Mouse (Mus musculus): ENCODE measurements around the gene Slc6a6. TPM values are rescaled to one million over a fixed set of nuclear protein-coding genes. Genes with fewer than 3 reads are reported as not detected.

Gene Slc6a6
- polyA plus RNA-seq, 1 experiment from 2014 or later, result 21.7 TPM

GRCm38 (mm10) chr6:91670224-91670623, 13.6 kb upstream of the Slc6a6 start:
- WGBS (ENCODE audit: insufficient replicate concordance), result 65% methylated on average over 6 of the region's 6 CpGs
- no peaks in the 10 kb centered on the region for H3K4me1 ChIP-seq (replicated peaks)
- no peak for ATAC-seq (ENCODE audit: low read depth)
- no peak overlapping the region for H3K27ac ChIP-seq
- no peak for DNase-seq
- no peaks in the 10 kb centered on the region for H3K9me3 ChIP-seq (replicated peaks)
- H3K36me3 ChIP-seq, result no peaks in the 10 kb centered on the region
- no peak overlapping the region for H3K9ac ChIP-seq
- no peaks in the 10 kb centered on the region for H3K27me3 ChIP-seq
- H3K4me3 ChIP-seq (replicated peaks), result no peak overlapping the region
- no peak overlapping the region for H3K4me2 ChIP-seq

GRCm38 (mm10) chr6:91674757-91675350, 9.0 kb upstream of the Slc6a6 start:
- Histone ChIP-seq H3K27me3 (no peaks in the 10 kb centered on the region), H3K27ac (no peak overlapping the region), H3K4me3 (replicated peaks) (no peak overlapping the region), H3K9me3 (replicated peaks) (no peaks in the 10 kb centered on the region), H3K9ac (no peak overlapping the region), H3K36me3 (no peaks in the 10 kb centered on the region), H3K4me2 (no peak overlapping the region), H3K4me1 (replicated peaks) (peaks cover 18% of the 10 kb centered on the region)
- ATAC-seq (ENCODE audit: low read depth), result no peak
- 42% methylated on average over 5 of the region's 5 CpGs for WGBS (ENCODE audit: insufficient replicate concordance)
- DNase-seq, result no peak

DNA sequence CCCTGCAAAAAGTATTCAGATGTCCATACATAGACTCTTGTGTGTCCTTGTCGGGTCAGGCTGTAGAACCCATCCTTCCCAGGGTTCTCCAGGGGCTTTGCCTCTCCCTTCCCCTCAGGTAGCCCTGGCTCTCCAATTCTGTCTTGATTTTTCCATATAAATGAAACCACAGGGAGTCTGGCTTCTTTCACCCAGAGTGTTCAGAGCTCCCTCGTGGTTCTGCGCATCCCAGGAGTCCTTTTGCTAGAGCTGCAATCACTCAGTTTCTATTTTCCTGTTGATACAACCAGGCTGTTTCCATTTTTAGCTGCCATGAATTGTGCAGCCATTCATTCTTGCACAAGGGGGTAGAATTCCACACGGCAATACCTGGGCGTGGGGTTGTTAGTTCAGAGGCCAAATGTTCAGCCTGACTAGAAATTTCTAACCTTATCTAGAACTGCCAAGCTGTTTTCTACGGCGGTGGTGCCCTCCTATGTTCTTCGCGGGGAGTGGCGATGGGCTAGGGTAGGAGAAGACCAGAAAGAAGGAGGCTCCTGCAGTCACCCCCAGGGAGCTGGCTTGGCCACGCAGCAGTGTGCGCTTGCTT, 5.3 kb upstream of the Slc6a6 start:
- peak overlapping the region; percentile 70 for H3K27ac ChIP-seq
- peak overlapping the region; percentile 62 for H3K9ac ChIP-seq
- no peaks in the 10 kb centered on the region for H3K27me3 ChIP-seq
- peak overlapping the region; percentile 42 for H3K4me3 ChIP-seq (replicated peaks)
- ATAC-seq (ENCODE audit: low read depth), result peak; percentile 60
- WGBS (ENCODE audit: insufficient replicate concordance), result 31% methylated on average over 12 of the region's 12 CpGs
- no peak for DNase-seq
- H3K36me3 ChIP-seq, result no peaks in the 10 kb centered on the region
- peak overlapping the region; percentile 61 for H3K4me2 ChIP-seq
- H3K4me1 ChIP-seq (replicated peaks), result peaks cover 32% of the 10 kb centered on the region
- H3K9me3 ChIP-seq (replicated peaks), result no peaks in the 10 kb centered on the region

DNA sequence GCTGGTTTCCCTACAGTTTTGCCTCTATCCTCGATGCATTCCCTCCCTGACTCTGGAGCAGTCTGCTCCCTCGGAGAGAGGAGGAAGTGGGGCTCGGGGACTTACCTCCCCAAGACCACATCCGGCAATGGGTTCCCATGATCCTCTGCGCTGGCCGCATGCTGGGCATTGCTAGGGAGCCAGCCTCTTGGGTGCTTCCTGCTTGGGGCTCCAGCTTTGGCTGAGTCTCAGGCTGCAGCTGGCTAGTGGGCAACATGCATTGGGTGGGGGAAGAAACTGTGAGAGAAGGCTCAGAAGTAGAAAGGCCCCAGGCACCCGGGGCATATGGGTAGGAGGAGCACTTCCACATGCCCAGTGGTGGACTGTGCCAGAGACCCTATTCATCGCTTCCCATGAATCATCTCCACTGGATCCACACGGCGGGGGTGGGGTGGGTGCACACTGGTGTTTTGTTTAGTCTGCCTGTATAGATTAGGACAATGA, 4.7 kb upstream of the Slc6a6 start:
- DNase-seq (peak; percentile 50), ATAC-seq (ENCODE audit: low read depth) (peak; percentile 18)
- Histone ChIP-seq H3K9me3 (replicated peaks) (no peaks in the 10 kb centered on the region), H3K4me1 (replicated peaks) (peaks cover 35% of the 10 kb centered on the region), H3K27ac (peak overlapping the region; percentile 70), H3K4me3 (replicated peaks) (peak overlapping the region; percentile 42), H3K4me2 (peak overlapping the region; percentile 61), H3K27me3 (no peaks in the 10 kb centered on the region), H3K9ac (peak overlapping the region; percentile 62), H3K36me3 (no peaks in the 10 kb centered on the region)
- 31% methylated on average over 10 of the region's 10 CpGs for WGBS (ENCODE audit: insufficient replicate concordance)

- ATAC-seq (ENCODE audit: low read depth) (no peak), DNase-seq (no peak)
- H3K9ac ChIP-seq, result no peak overlapping the region
- no peaks in the 10 kb centered on the region for H3K36me3 ChIP-seq
- no peaks in the 10 kb centered on the region for H3K27me3 ChIP-seq
- peak overlapping the region; percentile 61; the same call in 1 of the 2 replicates for H3K4me2 ChIP-seq
- peaks cover 41% of the 10 kb centered on the region for H3K4me1 ChIP-seq (replicated peaks)
- no peaks in the 10 kb centered on the region for H3K9me3 ChIP-seq (replicated peaks)
- H3K27ac ChIP-seq, result no peak overlapping the region
- 72% methylated on average over 6 of the region's 6 CpGs for WGBS (ENCODE audit: insufficient replicate concordance)
- H3K4me3 ChIP-seq (replicated peaks), result no peak overlapping the region
These were observed 4.1 kb upstream of the Slc6a6 start for GRCm38 (mm10) chr6:91679716-91680115.

- peaks cover 62% of the 10 kb centered on the region for H3K4me1 ChIP-seq (replicated peaks)
- no peak overlapping the region for H3K9ac ChIP-seq
- no peaks in the 10 kb centered on the region for H3K36me3 ChIP-seq
- H3K27me3 ChIP-seq, result no peaks in the 10 kb centered on the region
- WGBS (ENCODE audit: insufficient replicate concordance), result 64% methylated on average over 4 of the region's 4 CpGs
- H3K9me3 ChIP-seq (replicated peaks), result no peaks in the 10 kb centered on the region
- no peak overlapping the region for H3K4me2 ChIP-seq
- H3K4me3 ChIP-seq (replicated peaks), result no peak overlapping the region
- DNase-seq, result no peak
- ATAC-seq (ENCODE audit: low read depth), result no peak
- H3K27ac ChIP-seq, result no peak overlapping the region
These were observed 2.0 kb upstream of the Slc6a6 start for GRCm38 (mm10) chr6:91681841-91682240.

- Histone ChIP-seq H3K27me3 (no peaks in the 10 kb centered on the region), H3K4me3 (replicated peaks) (peak overlapping the region; percentile 87), H3K9ac (peak overlapping the region; percentile 69; the same call in 1 of the 2 replicates), H3K9me3 (replicated peaks) (no peaks in the 10 kb centered on the region), H3K36me3 (no peaks in the 10 kb centered on the region), H3K4me2 (peak overlapping the region; percentile 99), H3K4me1 (replicated peaks) (peaks cover 71% of the 10 kb centered on the region), H3K27ac (peak overlapping the region; percentile 84)
- peak; percentile 17; the same call in 1 of the 2 replicates for ATAC-seq (ENCODE audit: low read depth)
- peak; percentile 52 for DNase-seq
- WGBS (ENCODE audit: insufficient replicate concordance), result 14% methylated on average over 3 of the region's 3 CpGs
These were observed 732 bp upstream of the Slc6a6 start for GRCm38 (mm10) chr6:91683121-91683520.

- H3K4me3 ChIP-seq (replicated peaks), result peak overlapping the region; percentile 87
- ATAC-seq (ENCODE audit: low read depth), result peak; percentile 48
- peak overlapping the region; percentile 93 for H3K9ac ChIP-seq
- peak overlapping the region; percentile 99 for H3K4me2 ChIP-seq
- no peaks in the 10 kb centered on the region for H3K9me3 ChIP-seq (replicated peaks)
- no peaks in the 10 kb centered on the region for H3K36me3 ChIP-seq
- H3K4me1 ChIP-seq (replicated peaks), result peaks cover 70% of the 10 kb centered on the region
- WGBS (ENCODE audit: insufficient replicate concordance), result 0% methylated on average over 10 of the region's 13 CpGs
- H3K27me3 ChIP-seq, result no peaks in the 10 kb centered on the region
- H3K27ac ChIP-seq, result peak overlapping the region; percentile 91
- no peak for DNase-seq
These were observed 599 bp downstream of the Slc6a6 start for GRCm38 (mm10) chr6:91684474-91684829.

DNA sequence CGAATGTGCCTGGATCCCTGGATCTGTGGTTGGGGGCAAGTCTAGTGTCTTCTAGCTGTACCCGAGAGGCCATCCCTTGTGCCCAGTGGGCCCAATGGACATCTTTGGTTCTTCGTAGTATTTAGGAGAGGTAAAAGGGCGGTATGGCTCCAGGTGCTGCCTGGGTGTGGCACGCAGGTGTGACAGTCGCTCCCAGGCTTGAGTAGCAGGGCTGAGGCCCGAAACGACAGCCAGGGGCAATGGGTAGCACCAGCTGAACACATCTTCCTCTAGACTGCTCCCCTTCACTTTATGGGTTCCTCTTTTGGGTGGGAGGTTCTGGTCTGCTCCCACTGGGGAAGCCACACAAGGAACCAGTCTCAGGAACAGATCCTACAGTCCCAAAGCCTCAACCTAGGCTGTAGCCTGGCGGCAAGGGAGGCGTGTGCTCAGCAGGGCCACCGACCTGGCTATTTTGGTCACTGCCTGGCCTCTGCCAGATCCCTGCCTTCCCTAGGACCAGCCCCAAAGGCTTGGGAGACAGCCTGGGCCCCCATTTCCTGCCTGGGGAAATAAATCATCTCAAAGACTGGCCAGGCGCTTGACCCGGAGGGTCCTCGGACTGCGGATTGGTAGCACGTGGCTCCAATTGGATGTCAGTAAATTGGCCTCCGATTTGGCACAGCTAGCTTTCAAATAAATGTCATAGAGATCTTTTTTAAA, 1.1 kb downstream of the Slc6a6 start:
- no peaks in the 10 kb centered on the region for H3K9me3 ChIP-seq (replicated peaks)
- H3K4me2 ChIP-seq, result peak overlapping the region; percentile 99
- H3K4me3 ChIP-seq (replicated peaks), result peak overlapping the region; percentile 87
- H3K36me3 ChIP-seq, result no peaks in the 10 kb centered on the region
- WGBS (ENCODE audit: insufficient replicate concordance), result 8% methylated on average over 17 of the region's 17 CpGs
- peak overlapping the region; percentile 93 for H3K9ac ChIP-seq
- peak overlapping the region; percentile 91 for H3K27ac ChIP-seq
- no peaks in the 10 kb centered on the region for H3K27me3 ChIP-seq
- DNase-seq (no peak), ATAC-seq (ENCODE audit: low read depth) (peak; percentile 5; the same call in 1 of the 2 replicates)
- H3K4me1 ChIP-seq (replicated peaks), result peaks cover 70% of the 10 kb centered on the region

DNA sequence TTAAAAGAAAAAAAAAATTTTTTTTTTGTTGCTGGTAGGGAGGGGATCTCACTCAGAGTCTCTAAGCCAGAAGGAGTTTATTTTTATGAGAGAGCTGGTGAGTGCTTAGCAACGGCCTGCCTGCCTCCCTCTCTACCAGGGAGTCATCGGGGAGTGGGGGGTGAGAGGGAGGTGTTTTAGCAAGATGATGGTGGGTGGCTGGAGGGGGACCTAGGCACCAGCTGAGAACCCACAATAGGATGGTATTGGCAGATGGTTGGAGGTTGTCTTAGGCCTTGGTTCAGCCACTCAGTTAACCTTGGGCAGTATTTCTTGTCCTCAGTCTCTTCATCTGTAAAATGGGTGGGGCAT, 1.7 kb downstream of the Slc6a6 start:
- DNase-seq (no peak), ATAC-seq (ENCODE audit: low read depth) (no peak)
- Histone ChIP-seq H3K36me3 (0 out of 2 replicates have a peak, but pooled peaks cover 5% of the 10 kb centered on the region), H3K4me2 (peak overlapping the region; percentile 99), H3K9ac (peak overlapping the region; percentile 8; the same call in 1 of the 2 replicates), H3K9me3 (replicated peaks) (no peaks in the 10 kb centered on the region), H3K4me3 (replicated peaks) (peak overlapping the region; percentile 87), H3K4me1 (replicated peaks) (peaks cover 75% of the 10 kb centered on the region), H3K27me3 (no peaks in the 10 kb centered on the region), H3K27ac (peak overlapping the region; percentile 91; the same call in 1 of the 2 replicates)
- 32% methylated on average over 2 of the region's 2 CpGs for WGBS (ENCODE audit: insufficient replicate concordance)

DNA sequence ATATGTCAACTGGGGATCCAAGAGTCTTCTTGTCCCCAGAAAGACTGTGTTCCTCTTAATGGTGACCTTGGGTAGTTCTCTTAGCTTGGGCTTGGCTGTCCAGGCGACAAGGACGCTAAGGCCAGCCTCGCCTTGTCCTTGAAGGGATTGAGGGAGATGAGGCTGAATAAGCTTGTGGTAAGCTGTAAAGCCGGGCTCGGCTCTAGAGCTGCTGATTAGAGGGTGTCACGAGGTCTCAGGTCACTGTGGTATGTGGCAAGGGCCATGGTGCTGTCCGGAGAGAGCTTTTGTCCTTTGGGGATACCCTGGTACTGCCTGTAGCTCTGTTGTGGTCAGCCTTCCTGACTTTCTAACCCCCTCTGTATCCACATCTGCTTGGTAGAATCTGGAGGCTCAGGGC, 2.0 kb downstream of the Slc6a6 start:
- Histone ChIP-seq H3K27me3 (no peaks in the 10 kb centered on the region), H3K4me1 (replicated peaks) (peaks cover 79% of the 10 kb centered on the region), H3K4me2 (peak overlapping the region; percentile 99), H3K4me3 (replicated peaks) (peak overlapping the region; percentile 87; the same call in 1 of the 2 replicates), H3K27ac (no peak overlapping the region), H3K36me3 (0 out of 2 replicates have a peak, but pooled peaks cover 5% of the 10 kb centered on the region), H3K9ac (peak overlapping the region; percentile 8; the same call in 1 of the 2 replicates), H3K9me3 (replicated peaks) (no peaks in the 10 kb centered on the region)
- ATAC-seq (ENCODE audit: low read depth), result no peak
- no peak for DNase-seq
- WGBS (ENCODE audit: insufficient replicate concordance), result 53% methylated on average over 7 of the region's 7 CpGs
